Mouse (Mus musculus) T-helper 17 cell (primary cell): ENCODE data around the gene Eif4b.

Source experiments
- in situ Hi-C, 2 experiments: fragments of 300-600 bp; cut with MboI, MseI; formaldehyde crosslinking; loops; 1 replicate in 1 of 2; 2 replicates in 1 of 2; pipeline ENCODE4 v1.15.1; 2025; ENCODE audit warnings: high pct_unique_total_duplicates in 2 of 2

Eif4b gene

GRCm38 (mm10) chr15:102115731-102116231, 42.2 kb downstream of the Eif4b start:
- in situ Hi-C loops: no loop called here

- in situ Hi-C loops: no loop called here
Observed at GRCm38 (mm10) chr15:102116753-102117415, 43.3 kb downstream of the Eif4b start.

GRCm38 (mm10) chr15:102117461-102118443, 44.2 kb downstream of the Eif4b start:
- in situ Hi-C loops: no loop called here

GRCm38 (mm10) chr15:102118591-102118990, 45.0 kb downstream of the Eif4b start:
- in situ Hi-C loops: no loop called here

- in situ Hi-C loops: no loop called here
Observed at GRCm38 (mm10) chr15:102119121-102119830, 45.7 kb downstream of the Eif4b start.

- in situ Hi-C loops: no loop called here
Observed at GRCm38 (mm10) chr15:102119831-102120170, 46.2 kb downstream of the Eif4b start.

GRCm38 (mm10) chr15:102120530-102120929, 47.0 kb downstream of the Eif4b start:
- in situ Hi-C loops: no loop called here

GRCm38 (mm10) chr15:102126303-102126702, 52.7 kb downstream of the Eif4b start:
- in situ Hi-C loops: no loop called here

GRCm38 (mm10) chr15:102133314-102133713, 59.7 kb downstream of the Eif4b start:
- in situ Hi-C loops: no loop called here

GRCm38 (mm10) chr15:102134709-102135108, 61.1 kb downstream of the Eif4b start:
- in situ Hi-C loops: no loop called here

GRCm38 (mm10) chr15:102135522-102136128, 62.1 kb downstream of the Eif4b start:
- in situ Hi-C loops: no loop called here

- in situ Hi-C loops: no loop called here
Observed at GRCm38 (mm10) chr15:102136129-102136758, 62.7 kb downstream of the Eif4b start, which contains the start of gene Spryd3. Gene Spryd3 (minus strand): TSS chr15:102136234.

- in situ Hi-C loops: no loop called here
Observed at GRCm38 (mm10) chr15:102141120-102141519, 67.5 kb downstream of the Eif4b start.

- in situ Hi-C loops: no loop called here
Observed at GRCm38 (mm10) chr15:102142914-102143912, 69.6 kb downstream of the Eif4b start.

- in situ Hi-C loops: no loop called here
Observed at GRCm38 (mm10) chr15:102144274-102144711, 70.7 kb downstream of the Eif4b start, which contains the start of gene Igfbp6. Gene Igfbp6 (plus strand): TSS chr15:102144362.

GRCm38 (mm10) chr15:102144726-102145125, 71.2 kb downstream of the Eif4b start:
- in situ Hi-C loops: no loop called here

GRCm38 (mm10) chr15:102145330-102145729, 71.8 kb downstream of the Eif4b start:
- in situ Hi-C loops: no loop called here

- in situ Hi-C loops: no loop called here
Observed at GRCm38 (mm10) chr15:102146089-102146488, 72.5 kb downstream of the Eif4b start.
